Mouse (Mus musculus): ENCODE data around the gene Chil1. TPM values are rescaled to one million over a fixed set of nuclear protein-coding genes. Genes with fewer than 3 reads are reported as not detected.
A peak's percentile ranks its signal among the peaks of the same experiment; 100 is the strongest.

Gene Chil1
- polyA plus RNA-seq, 1 experiment from 2014 or later, result 3.7 TPM

DNA sequence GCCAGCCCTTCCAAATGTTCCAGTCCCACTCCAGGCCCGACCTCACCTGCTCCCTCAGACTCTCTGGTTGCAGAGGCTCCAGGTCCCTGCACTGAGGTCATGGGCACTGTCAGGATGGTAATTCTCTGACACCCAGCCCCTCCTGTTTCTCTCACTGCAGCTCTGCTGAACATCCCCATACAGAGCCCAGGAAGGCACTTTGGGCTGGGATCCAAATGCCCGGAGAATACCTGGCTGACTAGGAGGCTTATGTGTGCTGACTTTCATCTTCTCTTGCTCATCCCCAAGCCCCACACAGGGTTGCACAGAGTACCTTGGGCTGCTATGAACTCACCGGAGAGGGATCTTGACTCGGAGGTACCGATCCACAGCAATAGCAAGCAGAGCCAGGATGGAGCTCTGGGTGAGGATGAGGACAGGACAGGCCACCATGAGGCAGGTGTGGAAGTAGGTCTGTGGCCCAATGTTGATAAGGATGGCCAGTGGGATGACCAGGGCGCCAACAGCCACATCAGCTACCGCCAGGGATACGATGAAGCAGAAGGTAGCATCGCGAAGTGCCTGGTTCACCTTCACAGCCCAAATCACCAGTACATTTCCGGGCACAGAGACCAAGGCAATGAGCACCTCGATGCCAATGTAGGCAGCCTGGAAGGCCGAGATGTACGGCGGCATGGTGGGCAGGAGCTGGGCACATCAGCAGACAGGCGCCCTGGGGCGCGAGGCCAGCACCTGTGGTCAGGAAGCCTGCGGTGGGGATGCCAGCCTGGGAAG lies 51.9 kb downstream of the Chil1 start:
- ATAC-seq (ENCODE audit: low FRiP score, low TSS enrichment) (no peak), DNase-seq (no peak)
- Histone ChIP-seq H3K27me3 (ENCODE audit: control insufficient read depth, insufficient read depth, low read length) (peaks cover 21% of the 10 kb centered on the region), H3K27ac (replicated peaks; ENCODE audit: low read depth, low read length) (no peak overlapping the region), H3K36me3 (ENCODE audit: control insufficient read depth, insufficient read depth, low read length) (no peaks in the 10 kb centered on the region), H3K4me1 (ENCODE audit: control insufficient read depth, insufficient read depth, low read length) (peaks cover 8% of the 10 kb centered on the region; the same call in 1 of the 2 replicates), H3K4me3 (replicated peaks; ENCODE audit: low read depth, low read length) (peak overlapping the region; percentile 44), H3K9ac (replicated peaks; ENCODE audit: low read length) (0 out of 2 replicates have a peak overlapping the region, but pooled peaks have one; percentile 62), H3K4me2 (ENCODE audit: low read length) (peak overlapping the region; percentile 79), H3K9me3 (ENCODE audit: control insufficient read depth, low read length) (no peaks in the 10 kb centered on the region)
- WGBS, result 46% methylated on average over 19 of the region's 19 CpGs

DNA sequence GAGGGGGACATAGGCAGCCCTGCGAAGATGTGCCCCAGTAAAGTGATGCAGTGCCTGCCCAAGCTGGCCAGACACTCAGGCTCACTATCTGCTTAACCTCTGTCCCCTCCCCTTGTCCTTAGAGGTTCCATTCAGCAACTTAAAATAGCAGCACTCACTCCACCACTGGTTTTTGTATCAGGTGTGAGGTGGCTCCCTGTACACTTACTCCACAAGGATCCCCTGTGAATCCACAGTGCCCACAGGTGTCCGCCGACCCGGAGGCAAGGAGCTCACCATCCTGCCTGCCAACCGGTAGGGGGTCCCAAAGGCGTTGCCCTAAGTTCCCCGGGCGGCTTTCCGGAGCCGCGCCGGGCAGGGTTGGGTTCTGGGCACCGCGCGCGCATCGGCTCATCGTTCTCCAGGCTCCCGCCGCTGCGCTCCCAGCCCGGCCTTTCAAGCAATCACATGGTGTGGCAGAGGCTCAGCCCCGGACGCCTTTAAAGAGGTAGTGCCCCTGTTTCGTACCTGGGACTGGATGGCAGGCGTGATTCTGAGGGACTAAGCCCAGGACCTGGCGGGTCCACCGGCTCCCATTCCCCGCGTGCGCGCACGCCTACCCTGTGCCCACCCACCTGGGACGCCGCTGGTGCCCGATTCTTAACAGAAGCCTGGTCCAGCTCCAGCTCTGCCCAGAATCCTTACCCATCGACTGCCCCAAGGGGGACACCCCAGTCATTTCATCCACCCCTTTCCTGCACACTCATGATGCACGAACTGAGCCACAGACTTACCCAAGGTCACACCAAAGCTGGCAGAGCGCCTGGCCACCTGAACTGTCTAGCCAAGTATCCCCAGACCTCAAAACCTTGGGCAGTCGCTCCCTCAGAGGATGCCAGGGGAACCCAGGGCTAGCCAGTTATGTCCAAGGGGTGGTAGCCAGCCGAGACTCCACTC lies 52.7 kb downstream of the Chil1 start:
- peak; percentile 75 for DNase-seq
- no peaks in the 10 kb centered on the region for H3K36me3 ChIP-seq (ENCODE audit: control insufficient read depth, insufficient read depth, low read length)
- H3K4me1 ChIP-seq (ENCODE audit: control insufficient read depth, insufficient read depth, low read length), result peaks cover 8% of the 10 kb centered on the region; the same call in 1 of the 2 replicates
- peak overlapping the region; percentile 79 for H3K4me2 ChIP-seq (ENCODE audit: low read length)
- H3K9me3 ChIP-seq (ENCODE audit: control insufficient read depth, low read length), result no peaks in the 10 kb centered on the region
- H3K27me3 ChIP-seq (ENCODE audit: control insufficient read depth, insufficient read depth, low read length), result peaks cover 21% of the 10 kb centered on the region
- H3K27ac ChIP-seq (replicated peaks; ENCODE audit: low read depth, low read length), result no peak overlapping the region
- WGBS, result 1% methylated on average over 41 of the region's 41 CpGs
- peak; percentile 35 for ATAC-seq (ENCODE audit: low FRiP score, low TSS enrichment)
- H3K4me3 ChIP-seq (replicated peaks; ENCODE audit: low read depth, low read length), result peak overlapping the region; percentile 44
- peak overlapping the region; percentile 62 for H3K9ac ChIP-seq (replicated peaks; ENCODE audit: low read length)

DNA sequence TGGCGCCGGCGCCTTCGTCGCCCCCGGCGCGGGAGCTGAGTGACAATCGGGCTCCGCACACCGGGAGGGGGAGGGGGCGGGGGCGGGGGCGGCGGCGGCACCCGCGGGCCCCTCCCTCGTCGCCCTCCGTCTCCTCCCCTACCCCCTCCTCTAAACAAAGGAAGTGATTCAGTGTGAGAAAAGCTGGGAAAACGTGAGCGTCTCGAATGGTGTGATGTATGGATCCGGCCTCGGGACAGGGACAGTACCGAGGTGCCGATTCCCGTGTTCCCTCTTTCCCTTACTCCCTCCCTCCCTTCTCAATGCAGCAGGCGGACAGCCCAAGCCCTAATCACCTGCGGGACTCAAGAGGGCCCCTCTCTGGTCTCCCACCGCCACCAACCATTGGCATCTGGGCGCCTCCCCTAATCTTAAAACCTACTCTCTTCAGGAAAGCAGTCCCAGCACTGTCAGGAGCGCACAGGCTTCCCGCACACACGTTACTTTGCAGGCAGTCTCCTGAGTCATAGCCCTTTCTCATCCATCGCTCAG lies 53.5 kb downstream of the Chil1 start, which contains the start of gene Adora1:
Gene Adora1, minus strand, starts transcription at position 41 of the 531 bp plus-strand sequence.
- Histone ChIP-seq H3K36me3 (ENCODE audit: control insufficient read depth, insufficient read depth, low read length) (no peaks in the 10 kb centered on the region), H3K27me3 (ENCODE audit: control insufficient read depth, insufficient read depth, low read length) (peaks cover 21% of the 10 kb centered on the region), H3K4me3 (replicated peaks; ENCODE audit: low read depth, low read length) (peak within 1 kb of the TSS; percentile 44), H3K4me2 (ENCODE audit: low read length) (peak within 1 kb of the TSS; percentile 79), H3K4me1 (ENCODE audit: control insufficient read depth, insufficient read depth, low read length) (peaks cover 8% of the 10 kb centered on the region; the same call in 1 of the 2 replicates), H3K9ac (replicated peaks; ENCODE audit: low read length) (peak within 1 kb of the TSS; percentile 62), H3K9me3 (ENCODE audit: control insufficient read depth, low read length) (no peaks in the 10 kb centered on the region), H3K27ac (replicated peaks; ENCODE audit: low read depth, low read length) (no peak within 1 kb of the TSS)
- ATAC-seq (ENCODE audit: low FRiP score, low TSS enrichment) (peak; percentile 7; the same call in 1 of the 2 replicates), DNase-seq (peak; percentile 64)
- under 1% methylated on average over 37 of the region's 37 CpGs for WGBS

DNA sequence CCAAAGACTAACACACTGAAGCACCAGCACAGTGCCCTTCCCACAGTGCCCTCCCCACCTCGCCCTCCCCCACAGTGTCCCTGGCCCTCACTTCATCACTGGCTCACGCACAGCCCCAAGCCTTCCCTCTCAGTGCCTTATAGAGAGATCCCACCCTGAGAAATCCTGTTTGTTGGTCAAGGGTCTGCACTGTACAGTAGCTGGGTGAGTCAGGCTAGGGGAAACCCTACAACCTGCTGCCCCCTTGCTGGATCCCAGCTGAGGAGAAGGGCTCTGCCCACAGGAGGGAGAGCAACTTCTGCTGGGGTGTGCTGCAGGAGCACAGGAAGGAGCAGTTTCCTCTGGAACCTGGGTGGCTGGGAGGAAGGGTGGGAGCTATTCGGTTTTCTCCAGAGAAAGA lies 54.2 kb downstream of the Chil1 start:
- H3K27me3 ChIP-seq (ENCODE audit: control insufficient read depth, insufficient read depth, low read length), result peaks cover 21% of the 10 kb centered on the region
- peak overlapping the region; percentile 79 for H3K4me2 ChIP-seq (ENCODE audit: low read length)
- 22% methylated on average over 3 of the region's 3 CpGs for WGBS
- DNase-seq (no peak), ATAC-seq (ENCODE audit: low FRiP score, low TSS enrichment) (no peak)
- H3K27ac ChIP-seq (replicated peaks; ENCODE audit: low read depth, low read length), result no peak overlapping the region
- peaks cover 8% of the 10 kb centered on the region; the same call in 1 of the 2 replicates for H3K4me1 ChIP-seq (ENCODE audit: control insufficient read depth, insufficient read depth, low read length)
- H3K36me3 ChIP-seq (ENCODE audit: control insufficient read depth, insufficient read depth, low read length), result no peaks in the 10 kb centered on the region
- no peak overlapping the region for H3K4me3 ChIP-seq (replicated peaks; ENCODE audit: low read depth, low read length)
- no peak overlapping the region for H3K9ac ChIP-seq (replicated peaks; ENCODE audit: low read length)
- no peaks in the 10 kb centered on the region for H3K9me3 ChIP-seq (ENCODE audit: control insufficient read depth, low read length)

DNA sequence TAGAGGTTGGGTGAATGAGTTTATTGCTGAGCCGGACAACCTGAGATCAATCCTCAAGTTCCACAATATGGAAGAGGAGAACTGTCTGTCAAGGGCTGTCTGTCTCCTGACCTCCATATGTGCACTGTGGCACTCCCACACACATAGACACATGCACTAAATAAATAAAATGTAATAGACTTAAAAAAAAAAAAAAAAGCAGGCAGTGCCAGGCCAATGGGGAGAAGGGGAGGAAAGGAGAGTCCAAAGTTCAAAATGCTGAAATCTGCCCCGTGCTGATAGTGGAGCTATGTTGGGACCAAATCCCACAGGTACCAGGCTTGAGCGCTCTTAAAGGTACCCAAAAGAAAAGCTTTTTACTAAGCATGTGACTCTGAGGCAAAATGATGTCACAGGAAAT lies 55.5 kb downstream of the Chil1 start:
- H3K36me3 ChIP-seq (ENCODE audit: control insufficient read depth, insufficient read depth, low read length), result no peaks in the 10 kb centered on the region
- no peaks in the 10 kb centered on the region for H3K9me3 ChIP-seq (ENCODE audit: control insufficient read depth, low read length)
- H3K9ac ChIP-seq (replicated peaks; ENCODE audit: low read length), result no peak overlapping the region
- no peak for DNase-seq
- H3K4me2 ChIP-seq (ENCODE audit: low read length), result no peak overlapping the region
- no peak overlapping the region for H3K27ac ChIP-seq (replicated peaks; ENCODE audit: low read depth, low read length)
- peaks cover 21% of the 10 kb centered on the region for H3K27me3 ChIP-seq (ENCODE audit: control insufficient read depth, insufficient read depth, low read length)
- no peak overlapping the region for H3K4me3 ChIP-seq (replicated peaks; ENCODE audit: low read depth, low read length)
- 93% methylated on average over 3 of the region's 3 CpGs for WGBS
- H3K4me1 ChIP-seq (ENCODE audit: control insufficient read depth, insufficient read depth, low read length), result peaks cover 6% of the 10 kb centered on the region; the same call in 1 of the 2 replicates
- ATAC-seq (ENCODE audit: low FRiP score, low TSS enrichment), result no peak

Other genes starting within 250 kb of the Chil1 start
- gene Fmod, start 144.9 kb upstream of the Chil1 start, polyA plus RNA-seq (2014; fragmentation: Nextera tagmentation; extraction: Ambion mirVana), result 0.31 and 6.4 TPM in 2 replicates
- gene Btg2, start 103.1 kb upstream of the Chil1 start, polyA plus RNA-seq (2014; fragmentation: Nextera tagmentation; extraction: Ambion mirVana), result 34.2 and 61.1 TPM in 2 replicates
- 0.26 TPM in 1 of 2 replicates, not detected in the other for gene Chit1, start 70.9 kb upstream of the Chil1 start, polyA plus RNA-seq (2014; fragmentation: Nextera tagmentation; extraction: Ambion mirVana)
- 0.12 TPM in 1 of 2 replicates, not detected in the other for gene Mybph, start 11.3 kb downstream of the Chil1 start, polyA plus RNA-seq (2014; fragmentation: Nextera tagmentation; extraction: Ambion mirVana)
- gene Adora1, start 53.3 kb downstream of the Chil1 start, polyA plus RNA-seq (2014; fragmentation: Nextera tagmentation; extraction: Ambion mirVana), result 7.3 and 10.6 TPM in 2 replicates
- not detected in 2 replicates for gene Myog, start 107.8 kb downstream of the Chil1 start, polyA plus RNA-seq (2014; fragmentation: Nextera tagmentation; extraction: Ambion mirVana)
- gene Ppfia4, start 150.8 kb downstream of the Chil1 start, polyA plus RNA-seq (2014; fragmentation: Nextera tagmentation; extraction: Ambion mirVana), result 11.5 and 14.4 TPM in 2 replicates
- 121 and 151 TPM in 2 replicates for gene Tmem183a, start 179.8 kb downstream of the Chil1 start, polyA plus RNA-seq (2014; fragmentation: Nextera tagmentation; extraction: Ambion mirVana)
- not detected in 2 replicates for gene 4933406M09Rik, start 203.8 kb downstream of the Chil1 start, polyA plus RNA-seq (2014; fragmentation: Nextera tagmentation; extraction: Ambion mirVana)
- gene Cyb5r1, start 223.4 kb downstream of the Chil1 start, polyA plus RNA-seq (2014; fragmentation: Nextera tagmentation; extraction: Ambion mirVana), result 9.0 and 9.2 TPM in 2 replicates
- 70.5 and 73.5 TPM in 2 replicates for gene Adipor1, start 233.2 kb downstream of the Chil1 start, polyA plus RNA-seq (2014; fragmentation: Nextera tagmentation; extraction: Ambion mirVana)